Mouse (Mus musculus) cerebellum, adult 8-10 months (tissue): Measurements from ENCODE around the gene Ms4a6c.
"Not testable (repeated sequence)": the region's sequence is repeated elsewhere in the genome, so short reads cannot be mapped to it uniquely, and the experiment has no call there.

Experiments used
- DNase-seq: peaks from one replicate; pipeline ENCODE4 v3.0.0; 2022

The Ms4a6c gene

DNA sequence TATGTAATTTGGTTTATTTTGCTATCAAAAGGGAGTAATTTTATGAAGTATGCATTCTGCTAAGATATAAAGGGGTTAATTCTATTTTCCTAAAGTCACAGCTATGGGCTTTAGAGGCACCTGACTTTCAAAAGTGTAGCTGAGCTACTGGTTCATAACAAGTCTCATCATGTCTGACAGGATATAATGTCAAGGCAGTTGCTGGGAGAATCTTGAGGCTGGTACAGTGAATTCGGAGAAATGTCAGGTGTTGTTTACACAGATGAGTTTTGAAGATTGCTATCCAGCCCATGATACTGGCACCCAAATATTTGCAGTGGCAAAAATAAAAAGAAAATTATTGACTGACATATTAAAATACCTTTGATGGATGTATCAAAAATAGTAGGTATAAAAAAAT is 35.7 kb downstream of the Ms4a6c start:
- no peak for DNase-seq

DNA sequence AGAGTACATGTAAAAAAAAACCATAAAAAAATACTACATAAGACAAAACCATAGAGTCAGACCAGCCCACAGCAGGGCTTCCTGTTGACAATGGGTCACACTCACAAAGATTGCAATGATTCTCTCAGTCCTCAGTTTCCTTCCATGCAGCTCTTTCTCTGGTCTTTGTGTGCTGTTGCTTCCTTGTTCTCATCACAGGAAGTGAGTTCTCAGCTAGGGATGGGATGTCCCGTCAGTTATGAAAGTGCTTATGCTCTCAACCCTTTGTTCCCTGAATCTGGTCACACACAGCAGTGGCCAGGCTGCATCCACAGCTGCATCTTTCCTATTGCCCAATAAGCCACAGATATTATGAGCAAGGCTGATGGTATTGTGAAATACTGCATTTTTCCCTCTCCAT is 44.3 kb downstream of the Ms4a6c start:
- DNase-seq = no peak

DNA sequence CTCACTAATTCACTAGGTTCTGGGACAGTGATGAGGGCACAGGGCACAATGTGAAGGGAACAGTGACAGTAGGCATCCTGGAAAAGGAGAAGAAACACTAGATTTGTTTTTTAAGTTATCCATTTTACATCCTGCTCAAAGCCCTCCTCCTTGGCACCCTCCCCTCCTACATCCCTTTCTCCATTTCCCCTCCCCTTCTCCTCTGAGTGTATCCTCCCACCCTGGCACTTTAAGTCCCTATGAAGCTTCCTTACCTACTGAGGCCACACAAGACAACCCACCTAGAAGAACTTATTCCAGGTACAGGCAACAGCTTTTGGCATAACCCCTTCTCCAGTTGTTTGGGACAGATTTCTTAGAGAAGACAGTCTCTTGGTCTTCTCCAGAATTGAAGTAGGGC is 47.1 kb downstream of the Ms4a6c start, which contains the start of gene Ms4a6b:
Gene Ms4a6b, plus strand, starts transcription at position 267 of the 400 bp plus-strand sequence.
- no peak for DNase-seq

DNA sequence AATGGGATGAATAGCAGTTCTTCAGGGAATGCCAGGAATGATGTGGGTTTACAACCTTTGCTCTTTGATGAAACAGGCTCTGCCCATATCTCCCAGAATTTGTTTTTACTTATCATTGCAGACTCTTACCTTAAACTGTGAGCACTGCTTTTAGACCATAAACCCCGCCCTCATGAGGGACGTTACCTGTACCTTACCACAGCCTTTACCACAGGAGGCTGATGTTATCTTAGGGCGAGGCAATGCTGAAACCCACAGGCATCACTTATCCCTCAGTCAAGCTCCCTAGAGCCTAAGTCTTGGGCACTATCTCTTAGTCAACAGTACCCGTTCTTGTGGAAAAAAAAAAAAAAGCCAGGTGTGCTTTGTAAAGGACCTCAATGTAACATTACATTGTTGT is 47.7 kb downstream of the Ms4a6c start:
- no peak for DNase-seq

DNA sequence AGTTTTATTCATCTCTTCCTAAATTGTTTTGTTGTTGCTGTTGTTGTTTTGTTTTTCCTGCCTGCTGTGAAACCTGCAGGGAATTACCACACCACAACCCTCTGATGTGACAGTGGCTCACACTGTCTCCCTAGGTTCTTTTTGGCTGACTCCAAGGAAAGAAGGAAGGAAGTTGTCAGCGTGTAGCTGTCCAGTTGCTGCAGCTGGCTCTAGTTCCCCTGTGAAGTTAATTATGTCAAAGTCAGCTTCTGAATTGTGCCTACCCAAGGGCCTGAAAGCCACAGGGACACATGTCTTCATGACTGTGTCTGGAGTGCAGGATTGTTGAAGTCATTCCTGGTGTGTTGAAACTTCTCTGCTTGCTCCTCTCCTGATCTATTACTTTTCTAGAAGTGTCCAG is 48.2 kb downstream of the Ms4a6c start:
- DNase-seq = not testable (repeated sequence)

DNA sequence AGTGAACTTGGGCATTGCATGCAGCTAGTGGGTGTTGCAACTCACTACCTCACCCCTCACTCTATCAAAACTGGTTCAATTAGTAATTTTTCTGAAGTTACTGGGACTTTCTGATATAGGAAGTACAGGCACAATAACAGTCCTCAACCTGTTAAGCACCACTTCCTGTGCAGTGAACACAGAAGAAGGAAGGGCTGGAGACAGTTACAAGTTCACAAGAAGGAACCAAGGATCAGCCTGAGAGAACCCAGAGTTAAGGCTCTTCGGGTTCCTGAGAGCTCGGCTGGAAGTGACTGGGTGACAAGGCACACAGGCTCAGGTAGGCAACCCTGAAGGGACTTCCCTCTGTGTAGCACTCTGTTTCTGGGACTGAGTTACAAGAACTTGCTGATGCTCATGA is 49.2 kb downstream of the Ms4a6c start:
- not testable (repeated sequence) for DNase-seq

DNA sequence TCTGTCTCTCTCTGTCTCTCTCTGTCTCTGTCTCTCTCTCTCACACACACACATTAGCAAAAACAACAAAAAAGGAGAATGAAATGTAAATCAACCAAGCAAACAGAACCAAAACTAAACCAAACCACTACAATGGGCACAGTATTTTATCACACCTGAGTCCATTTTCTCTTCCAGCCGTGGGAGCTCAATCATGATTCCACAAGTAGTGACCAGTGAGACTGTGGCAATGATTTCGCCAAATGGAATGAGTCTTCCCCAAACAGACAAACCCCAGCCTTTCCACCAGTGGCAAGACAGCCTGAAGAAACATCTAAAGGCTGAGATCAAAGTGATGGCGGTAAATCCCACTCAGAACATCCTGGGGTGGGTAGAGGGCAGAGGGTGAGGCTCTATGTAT is 51.0 kb downstream of the Ms4a6c start:
- no peak for DNase-seq
